Mouse (Mus musculus): ENCODE results near the gene F8. TPM values are rescaled to one million over a fixed set of nuclear protein-coding genes. Genes with fewer than 3 reads are reported as not detected.
"Not testable (repeated sequence)": the region's sequence is repeated elsewhere in the genome, so short reads cannot be mapped to it uniquely, and the experiment has no call there.

F8 gene
- polyA plus RNA-seq, 1 experiment from 2014 or later: 2.9 TPM

GRCm38 (mm10) chrX:75155576-75156243 lies 226.7 kb downstream of the F8 start:
- no peaks in the 10 kb centered on the region for H3K4me1 ChIP-seq (ENCODE audit: control insufficient read depth, insufficient read depth, low read length)
- peak overlapping the region; percentile 50 for H3K4me2 ChIP-seq (replicated peaks; ENCODE audit: low read depth, low read length)
- no peak overlapping the region; the same call in 1 of the 2 replicates for H3K9ac ChIP-seq (replicated peaks; ENCODE audit: low read depth, low read length)
- peak overlapping the region; percentile 33 for H3K4me3 ChIP-seq (ENCODE audit: low read depth, low read length)
- 18% methylated on average over 32 of the region's 49 CpGs for WGBS
- no peaks in the 10 kb centered on the region for H3K27me3 ChIP-seq (ENCODE audit: control insufficient read depth, insufficient read depth, low read length)
- ATAC-seq (ENCODE audit: insufficient number of reproducible peaks, insufficient read depth, low FRiP score, low read depth): peak; percentile 82; the same call in 1 of the 2 replicates
- H3K36me3 ChIP-seq (ENCODE audit: control insufficient read depth, insufficient read depth, low read length): no peaks in the 10 kb centered on the region
- no peaks in the 10 kb centered on the region for H3K9me3 ChIP-seq (ENCODE audit: control insufficient read depth, low read depth, low read length)
- no peak overlapping the region for H3K27ac ChIP-seq (ENCODE audit: low read length)

GRCm38 (mm10) chrX:75152249-75152648 lies 230.2 kb downstream of the F8 start:
- Histone ChIP-seq H3K27me3 (ENCODE audit: control insufficient read depth, insufficient read depth, low read length) (no peaks in the 10 kb centered on the region), H3K9me3 (ENCODE audit: control insufficient read depth, low read depth, low read length) (no peaks in the 10 kb centered on the region), H3K4me3 (ENCODE audit: low read depth, low read length) (no peak overlapping the region), H3K9ac (replicated peaks; ENCODE audit: low read depth, low read length) (no peak overlapping the region), H3K4me1 (ENCODE audit: control insufficient read depth, insufficient read depth, low read length) (no peaks in the 10 kb centered on the region), H3K36me3 (ENCODE audit: control insufficient read depth, insufficient read depth, low read length) (no peaks in the 10 kb centered on the region), H3K4me2 (replicated peaks; ENCODE audit: low read depth, low read length) (no peak overlapping the region), H3K27ac (ENCODE audit: low read length) (no peak overlapping the region)
- no peak for ATAC-seq (ENCODE audit: insufficient number of reproducible peaks, insufficient read depth, low FRiP score, low read depth)
- 50% methylated on average over 1 of the region's 1 CpGs for WGBS

GRCm38 (mm10) chrX:75150304-75150703 lies 232.1 kb downstream of the F8 start:
- Histone ChIP-seq H3K9ac (replicated peaks; ENCODE audit: low read depth, low read length) (no peak overlapping the region), H3K4me2 (replicated peaks; ENCODE audit: low read depth, low read length) (no peak overlapping the region), H3K4me3 (ENCODE audit: low read depth, low read length) (no peak overlapping the region), H3K27me3 (ENCODE audit: control insufficient read depth, insufficient read depth, low read length) (no peaks in the 10 kb centered on the region), H3K4me1 (ENCODE audit: control insufficient read depth, insufficient read depth, low read length) (no peaks in the 10 kb centered on the region), H3K27ac (ENCODE audit: low read length) (no peak overlapping the region), H3K9me3 (ENCODE audit: control insufficient read depth, low read depth, low read length) (no peaks in the 10 kb centered on the region), H3K36me3 (ENCODE audit: control insufficient read depth, insufficient read depth, low read length) (no peaks in the 10 kb centered on the region)
- 84% methylated on average over 2 of the region's 2 CpGs for WGBS
- ATAC-seq (ENCODE audit: insufficient number of reproducible peaks, insufficient read depth, low FRiP score, low read depth): no peak

- 48% methylated on average over 4 of the region's 4 CpGs for WGBS
- no peak overlapping the region for H3K27ac ChIP-seq (ENCODE audit: low read length)
- ATAC-seq (ENCODE audit: insufficient number of reproducible peaks, insufficient read depth, low FRiP score, low read depth): no peak
- no peaks in the 10 kb centered on the region for H3K9me3 ChIP-seq (ENCODE audit: control insufficient read depth, low read depth, low read length)
- H3K36me3 ChIP-seq (ENCODE audit: control insufficient read depth, insufficient read depth, low read length): no peaks in the 10 kb centered on the region
- no peak overlapping the region for H3K9ac ChIP-seq (replicated peaks; ENCODE audit: low read depth, low read length)
- no peak overlapping the region for H3K4me2 ChIP-seq (replicated peaks; ENCODE audit: low read depth, low read length)
- no peaks in the 10 kb centered on the region for H3K4me1 ChIP-seq (ENCODE audit: control insufficient read depth, insufficient read depth, low read length)
- H3K4me3 ChIP-seq (ENCODE audit: low read depth, low read length): no peak overlapping the region
- H3K27me3 ChIP-seq (ENCODE audit: control insufficient read depth, insufficient read depth, low read length): no peaks in the 10 kb centered on the region
These were observed 234.0 kb downstream of the F8 start for GRCm38 (mm10) chrX:75148414-75148813.

DNA sequence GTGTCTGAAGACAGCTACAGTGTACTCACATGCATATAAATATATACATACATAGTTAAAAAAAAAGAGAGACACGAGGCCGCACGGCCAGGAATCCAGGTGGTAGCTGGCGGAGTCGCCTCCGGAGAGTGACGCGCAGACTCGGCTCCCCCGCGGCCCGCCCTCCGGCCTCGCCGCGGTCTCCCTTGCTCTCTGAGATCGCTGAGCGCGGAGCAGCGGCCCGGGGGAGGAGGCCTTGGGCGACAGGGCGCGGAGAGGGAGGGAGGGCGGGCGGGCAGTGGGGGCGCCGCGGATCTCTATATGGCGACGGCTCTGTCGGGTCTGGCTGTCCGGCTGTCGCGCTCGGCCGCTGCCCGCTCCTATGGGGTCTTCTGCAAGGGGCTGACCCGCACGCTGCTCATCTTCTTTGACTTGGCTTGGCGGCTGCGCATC lies 239.3 kb downstream of the F8 start:
- H3K9ac ChIP-seq (replicated peaks; ENCODE audit: low read depth, low read length): not testable (repeated sequence)

DNA sequence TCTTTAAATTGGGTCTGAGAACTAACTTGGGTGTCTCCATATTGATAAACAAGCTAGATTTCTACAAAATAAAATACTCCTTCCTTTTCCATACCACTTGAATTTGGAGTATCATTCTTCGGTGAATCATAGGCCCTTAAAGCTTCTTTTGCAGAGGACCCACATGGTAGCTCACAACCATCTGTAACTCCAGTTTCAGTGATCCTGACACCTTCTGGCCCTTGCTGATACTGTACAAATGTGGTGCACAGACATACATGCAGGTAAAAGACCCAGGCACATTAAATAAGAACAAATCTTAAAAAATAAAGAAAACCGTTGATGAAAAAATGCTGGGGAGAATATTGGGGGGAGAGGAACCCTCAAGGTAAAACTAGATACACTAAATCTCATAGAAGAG lies 244.2 kb downstream of the F8 start:
- H3K9me3 ChIP-seq (ENCODE audit: control insufficient read depth, low read depth, low read length): no peaks in the 10 kb centered on the region
- 92% methylated on average over 2 of the region's 2 CpGs for WGBS
- H3K36me3 ChIP-seq (ENCODE audit: control insufficient read depth, insufficient read depth, low read length): no peaks in the 10 kb centered on the region
- no peak overlapping the region for H3K27ac ChIP-seq (ENCODE audit: low read length)
- no peak overlapping the region for H3K9ac ChIP-seq (replicated peaks; ENCODE audit: low read depth, low read length)
- no peaks in the 10 kb centered on the region for H3K27me3 ChIP-seq (ENCODE audit: control insufficient read depth, insufficient read depth, low read length)
- no peak for ATAC-seq (ENCODE audit: insufficient number of reproducible peaks, insufficient read depth, low FRiP score, low read depth)
- H3K4me3 ChIP-seq (ENCODE audit: low read depth, low read length): no peak overlapping the region
- H3K4me1 ChIP-seq (ENCODE audit: control insufficient read depth, insufficient read depth, low read length): no peaks in the 10 kb centered on the region
- H3K4me2 ChIP-seq (replicated peaks; ENCODE audit: low read depth, low read length): no peak overlapping the region

More for the DNA sequence above, 239.3 kb downstream of the F8 start:
- H3K36me3 ChIP-seq (ENCODE audit: control insufficient read depth, insufficient read depth, low read length); H3K27me3 ChIP-seq (ENCODE audit: control insufficient read depth, insufficient read depth, low read length); H3K9me3 ChIP-seq (ENCODE audit: control insufficient read depth, low read depth, low read length); H3K27ac ChIP-seq (ENCODE audit: low read length); H3K4me1 ChIP-seq (ENCODE audit: control insufficient read depth, insufficient read depth, low read length); ATAC-seq (ENCODE audit: insufficient number of reproducible peaks, insufficient read depth, low FRiP score, low read depth): not testable (repeated sequence)
- 11% methylated on average over 19 of the region's 42 CpGs for WGBS
- Histone ChIP-seq H3K4me2 (replicated peaks; ENCODE audit: low read depth, low read length) (peak overlapping the region; percentile 36), H3K4me3 (ENCODE audit: low read depth, low read length) (peak overlapping the region; percentile 23)

- Histone ChIP-seq H3K4me2 (replicated peaks; ENCODE audit: low read depth, low read length) (no peak overlapping the region), H3K4me1 (ENCODE audit: control insufficient read depth, insufficient read depth, low read length) (no peaks in the 10 kb centered on the region), H3K9me3 (ENCODE audit: control insufficient read depth, low read depth, low read length) (no peaks in the 10 kb centered on the region), H3K27me3 (ENCODE audit: control insufficient read depth, insufficient read depth, low read length) (no peaks in the 10 kb centered on the region), H3K27ac (ENCODE audit: low read length) (no peak overlapping the region), H3K36me3 (ENCODE audit: control insufficient read depth, insufficient read depth, low read length) (no peaks in the 10 kb centered on the region), H3K4me3 (ENCODE audit: low read depth, low read length) (no peak overlapping the region), H3K9ac (replicated peaks; ENCODE audit: low read depth, low read length) (no peak overlapping the region)
- WGBS: 76% methylated on average over 2 of the region's 2 CpGs
- no peak for ATAC-seq (ENCODE audit: insufficient number of reproducible peaks, insufficient read depth, low FRiP score, low read depth)
These were observed 244.7 kb downstream of the F8 start for GRCm38 (mm10) chrX:75137729-75138128.

DNA sequence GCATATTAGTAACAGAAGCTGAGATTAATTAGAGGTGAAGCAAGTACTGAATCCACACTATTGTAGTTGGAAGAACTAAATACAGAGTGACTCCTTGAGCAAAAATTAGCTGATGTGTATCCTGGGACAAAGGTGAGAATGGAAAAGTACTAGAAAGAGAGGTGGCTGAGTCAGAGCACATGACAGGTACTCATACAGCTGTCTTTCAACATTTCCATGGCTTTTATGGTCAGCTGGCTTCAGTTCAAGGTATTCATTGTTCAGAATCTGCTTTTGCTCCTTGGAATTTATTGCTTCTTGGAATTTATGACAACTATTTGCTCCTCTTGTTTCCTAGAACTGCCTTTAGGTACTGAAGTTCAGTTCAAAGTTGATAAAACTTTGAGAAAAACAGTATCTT lies 245.5 kb downstream of the F8 start:
- Histone ChIP-seq H3K4me2 (replicated peaks; ENCODE audit: low read depth, low read length) (no peak overlapping the region), H3K27ac (ENCODE audit: low read length) (no peak overlapping the region), H3K4me3 (ENCODE audit: low read depth, low read length) (no peak overlapping the region), H3K4me1 (ENCODE audit: control insufficient read depth, insufficient read depth, low read length) (no peaks in the 10 kb centered on the region), H3K9me3 (ENCODE audit: control insufficient read depth, low read depth, low read length) (no peaks in the 10 kb centered on the region), H3K36me3 (ENCODE audit: control insufficient read depth, insufficient read depth, low read length) (no peaks in the 10 kb centered on the region), H3K9ac (replicated peaks; ENCODE audit: low read depth, low read length) (no peak overlapping the region), H3K27me3 (ENCODE audit: control insufficient read depth, insufficient read depth, low read length) (no peaks in the 10 kb centered on the region)
- no peak for ATAC-seq (ENCODE audit: insufficient number of reproducible peaks, insufficient read depth, low FRiP score, low read depth)

All from stomach, embryonic 14.5 days (tissue).